Comparison of ENCODE assay signal across 18 mouse cellular contexts in the genomic region with DNA sequence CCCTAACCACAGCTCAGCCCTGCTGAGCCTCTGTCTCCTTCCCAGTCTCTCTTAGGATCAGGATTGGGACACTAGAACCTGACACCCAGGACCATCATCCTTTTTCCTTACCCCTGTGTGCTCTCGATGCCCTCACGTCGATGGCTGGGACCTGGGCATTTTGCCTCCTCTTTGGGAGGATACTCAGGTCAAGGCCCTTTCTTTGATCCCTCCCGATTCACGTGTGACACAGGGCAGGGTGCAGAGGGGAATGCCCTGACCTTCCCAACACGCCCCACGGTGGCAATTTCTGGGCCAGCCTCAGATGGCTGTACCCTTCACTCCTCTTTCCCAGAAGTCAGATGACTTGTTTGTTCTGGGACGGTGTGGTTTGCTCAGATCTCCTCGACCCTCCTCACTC. TPM values are rescaled to one million over a fixed set of nuclear protein-coding genes. Genes with fewer than 3 reads are reported as not detected.
"Had no signal": no experiment of that assay in that cellular context is flagged by ENCODE, and none has a peak within 500 bp of the region (broad histone marks: within the 10 kb centered on the region; RNA-seq: fewer than 3 reads in every experiment).

No protein-coding gene starts in this region.

- H3K4me3 ChIP-seq: midbrain, embryonic 13.5 days; midbrain, embryonic 15.5 days; neural tube, embryonic 12.5 days; stomach, embryonic 15.5 days had no signal

- H3K27ac ChIP-seq: midbrain, embryonic 13.5 days; midbrain, embryonic 15.5 days; neural tube, embryonic 12.5 days; stomach, embryonic 15.5 days had no signal

- H3K4me2 ChIP-seq: lung, embryonic 14.5 days; midbrain, embryonic 11.5 days; midbrain, embryonic 13.5 days; midbrain, embryonic 15.5 days; neural tube, embryonic 12.5 days; stomach, embryonic 15.5 days had no signal

- ATAC-seq: midbrain, embryonic 15.5 days had no signal

- H3K4me1 ChIP-seq: midbrain, embryonic 13.5 days; midbrain, embryonic 15.5 days; neural tube, embryonic 12.5 days; stomach, embryonic 15.5 days had no signal

- H3K9me3 ChIP-seq: megakaryocyte, embryonic 14.5 days; midbrain, embryonic 13.5 days; midbrain, embryonic 15.5 days; neural tube, embryonic 12.5 days; stomach, embryonic 15.5 days had no signal

- H3K27me3 ChIP-seq: midbrain, embryonic 13.5 days; midbrain, embryonic 15.5 days; neural tube, embryonic 12.5 days; stomach, embryonic 15.5 days had no signal

- H3K9ac ChIP-seq: lung, embryonic 14.5 days; midbrain, embryonic 13.5 days; midbrain, embryonic 15.5 days; neural tube, embryonic 12.5 days; stomach, embryonic 15.5 days had no signal

- DNase-seq: lung, adult 18-20 months; lung, embryonic 14.5 days; lung, postnatal 10 days; lung, postnatal 4 days; right cerebral cortex, postnatal 14 days; thymus, adult 2 months; thymus, postnatal 25 days; thymus, postnatal 4 days had no signal

RNA-seq across cellular contexts. Expression of a gene that starts 42.8 kb away (rescaled TPM):
- total RNA-seq: megakaryocyte progenitor cell, adult 5-6 weeks; monocyte, adult 5-6 weeks; neutrophil, adult 5-6 weeks had no signal
- polyA plus RNA-seq: spleen, adult 2 months had no signal
